Comparison of ENCODE assay signal across 22 mouse cellular contexts in genomic region chr4:152428259-152428658, GRCm38 (mm10). TPM values are rescaled to one million over a fixed set of nuclear protein-coding genes. Genes with fewer than 3 reads are reported as not detected.
DNase-seq lines count a peak whose midpoint lies in the region; ATAC-seq and TF ChIP-seq lines count a peak whose summit lies in the region.
"Had no signal": no experiment of that assay in that cellular context is flagged by ENCODE, and none has a peak within 500 bp of the region (broad histone marks: within the 10 kb centered on the region; RNA-seq: fewer than 3 reads in every experiment).

No protein-coding gene starts in this region.

- peak; percentile 54 for TF ChIP-seq EP300 in CH12.LX (IDR thresholded peaks at IDR 0.05; ENCODE audit: low read length)

- peaks cover 12% of the 10 kb centered on the region for H3K4me1 ChIP-seq in midbrain, embryonic 10.5 days
- H3K4me1 ChIP-seq in midbrain, embryonic 14.5 days (ENCODE audit: control insufficient read depth, insufficient read depth, low read length), result no peaks in the 10 kb centered on the region
- peaks cover 6 to 28% of the 10 kb centered on the region in 2 experiments for H3K4me1 ChIP-seq in CH12.LX (ENCODE audit: control insufficient read depth in 1 of 2, insufficient read depth in 2 of 2)
- H3K4me1 ChIP-seq: heart, embryonic 15.5 days; liver, embryonic 15.5 days had no signal

- H3K36me3 ChIP-seq in midbrain, embryonic 10.5 days, result no peaks in the 10 kb centered on the region
- H3K36me3 ChIP-seq in midbrain, embryonic 14.5 days (ENCODE audit: control insufficient read depth, insufficient read depth, low read length), result no peaks in the 10 kb centered on the region
- peaks cover 55 to 98% of the 10 kb centered on the region in 2 experiments for H3K36me3 ChIP-seq in CH12.LX (replicated peaks in 1 of 2; ENCODE audit: control insufficient read depth in 1 of 2, insufficient read depth in 1 of 2, low read length in 1 of 2)
- H3K36me3 ChIP-seq: embryonic facial prominence, embryonic 13.5 days; heart, embryonic 15.5 days; hindbrain, embryonic 12.5 days; kidney, embryonic 15.5 days; liver, embryonic 15.5 days had no signal

- no peak; the same call in 1 of the 2 replicates for TF ChIP-seq RAD21 in CH12.LX (IDR thresholded peaks at IDR 0.05; ENCODE audit: low read depth, low read length)

- H3K4me3 ChIP-seq in midbrain, embryonic 10.5 days, result no peak overlapping the region
- no peak overlapping the region for H3K4me3 ChIP-seq in midbrain, embryonic 14.5 days (replicated peaks; ENCODE audit: low read depth, low read length)
- no peak overlapping the region for H3K4me3 ChIP-seq in CH12.LX (replicated peaks in 1 of 3; ENCODE audit: low read depth in 2 of 3, low read length in 2 of 3, poor library complexity in 1 of 3)
- H3K4me3 ChIP-seq: embryonic facial prominence, embryonic 13.5 days; gastrocnemius, adult 2 months; heart, embryonic 15.5 days; hindbrain, embryonic 12.5 days; kidney, embryonic 15.5 days; liver, embryonic 15.5 days had no signal

- no peaks in the 10 kb centered on the region for H3K9me3 ChIP-seq in midbrain, embryonic 10.5 days (replicated peaks)
- H3K9me3 ChIP-seq in midbrain, embryonic 14.5 days (ENCODE audit: control insufficient read depth, low read length), result no peaks in the 10 kb centered on the region
- peaks cover 7% of the 10 kb centered on the region for H3K9me3 ChIP-seq in CH12.LX (replicated peaks; ENCODE audit: low read length)
- H3K9me3 ChIP-seq: embryonic facial prominence, embryonic 13.5 days; heart, embryonic 15.5 days; hindbrain, embryonic 12.5 days; liver, embryonic 15.5 days had no signal

- H3K27me3 ChIP-seq in midbrain, embryonic 10.5 days (ENCODE audit: low read depth, poor library complexity, severe bottlenecking), result peaks cover 3% of the 10 kb centered on the region; the same call in 1 of the 2 replicates
- H3K27me3 ChIP-seq in midbrain, embryonic 14.5 days (ENCODE audit: control insufficient read depth, insufficient read depth, low read length), result no peaks in the 10 kb centered on the region
- no peaks in the 10 kb centered on the region for H3K27me3 ChIP-seq in CH12.LX (replicated peaks)
- H3K27me3 ChIP-seq: heart, embryonic 15.5 days; kidney, embryonic 15.5 days; liver, embryonic 15.5 days; Patski had no signal

- dilution Hi-C loops in CH12.LX (cut with MboI; ENCODE audit: extremely low pct_ligation_motif_present, extremely low pct_unique_long_range_greater_than_20kb, low sequenced_read_pairs), result no loop called here

- TF ChIP-seq CTCF in CH12.LX (conservative IDR thresholded peaks at IDR 0.05 in 1 of 2, IDR thresholded peaks at IDR 0.05 in 1 of 2; ENCODE audit: low read depth in 2 of 2, low read length in 2 of 2), result peak in 1 of 2 experiments; percentile 39; a peak in 2 of 4 replicates

- ATAC-seq in midbrain, embryonic 14.5 days (ENCODE audit: low FRiP score, low TSS enrichment), result no peak
- peak; percentile 41 for ATAC-seq in granulocyte monocyte progenitor cell, adult 5-6 weeks (replicated peaks; ENCODE audit: poor library complexity, severe bottlenecking)
- ATAC-seq: activated CD4-positive, CD25-positive, alpha-beta regulatory T cell, adult 4 months; intestine, embryonic 16.5 days; Patski had no signal

- no peaks in the 10 kb centered on the region for H3K79me2 ChIP-seq in CH12.LX (replicated peaks; ENCODE audit: control insufficient read depth, extremely low read depth, insufficient read depth, poor library complexity, severe bottlenecking)

- no peak overlapping the region for H3K4me2 ChIP-seq in midbrain, embryonic 14.5 days (ENCODE audit: low read length)
- no peak overlapping the region for H3K4me2 ChIP-seq in CH12.LX (ENCODE audit: insufficient read depth, low read depth, poor library complexity, severe bottlenecking)
- H3K4me2 ChIP-seq: embryonic facial prominence, embryonic 13.5 days; heart, embryonic 15.5 days; hindbrain, embryonic 12.5 days; kidney, embryonic 15.5 days; liver, embryonic 15.5 days had no signal

- peak; percentile 48 to 55 for DNase-seq in frontal cortex, postnatal 36 days (ENCODE audit: low spot score in 2 of 2)
- DNase-seq in frontal cortex, postnatal 10 days (ENCODE audit: low spot score in 2 of 2), result no peak
- no peak for DNase-seq in midbrain, embryonic 10.5 days (ENCODE audit: low spot score)
- DNase-seq in midbrain, embryonic 14.5 days, result no peak
- DNase-seq in CH12.LX (ENCODE audit: extremely low read depth), result peak; percentile 44
- DNase-seq in thymus, postnatal 36 days, result no peak
- DNase-seq: adrenal gland, postnatal 25 days; cerebellum, adult 2 months; gastrocnemius, adult 2 months; heart, adult 18-20 months; lung, postnatal 10 days; right cerebral cortex, postnatal 14 days; thymus, adult 2 months had no signal

- in situ Hi-C loops in CH12.LX (cut with MboI; ENCODE audit: low pct_ligation_motif_present, low pct_unique_long_range_greater_than_20kb, low sequenced_read_pairs), result no loop called here

- TF ChIP-seq POLR2A in CH12.LX (IDR thresholded peaks at IDR 0.05; ENCODE audit: low read depth, low read length), result no peak

- H3K9ac ChIP-seq in midbrain, embryonic 14.5 days (replicated peaks; ENCODE audit: low read length), result no peak overlapping the region
- H3K9ac ChIP-seq in CH12.LX (ENCODE audit: insufficient read depth, low read depth), result no peak overlapping the region
- H3K9ac ChIP-seq: embryonic facial prominence, embryonic 13.5 days; heart, embryonic 15.5 days; hindbrain, embryonic 12.5 days; kidney, embryonic 15.5 days; liver, embryonic 15.5 days had no signal

- WGBS in midbrain, embryonic 10.5 days, result 50% methylated on average over 8 of the region's 8 CpGs
- 56% methylated on average over 8 of the region's 8 CpGs for WGBS in midbrain, embryonic 14.5 days

- H3K27ac ChIP-seq in midbrain, embryonic 10.5 days (replicated peaks), result 0 out of 2 replicates have a peak overlapping the region, but pooled peaks have one; percentile 33
- H3K27ac ChIP-seq in midbrain, embryonic 14.5 days (replicated peaks; ENCODE audit: low read depth, low read length), result no peak overlapping the region
- peak overlapping the region; percentile 16; the same call in 1 of the 2 replicates for H3K27ac ChIP-seq in CH12.LX (ENCODE audit: insufficient read depth, low read depth)
- H3K27ac ChIP-seq: embryonic facial prominence, embryonic 13.5 days; gastrocnemius, adult 2 months; heart, embryonic 15.5 days; hindbrain, embryonic 12.5 days; kidney, embryonic 15.5 days; liver, embryonic 15.5 days had no signal

TF ChIP-seq in CH12.LX, 34 proteins besides CTCF, POLR2A, EP300 and RAD21:
- no peak for TF ChIP-seq UBTF (IDR thresholded peaks at IDR 0.05; ENCODE audit: low read depth, low read length)
- TF ChIP-seq USF2 (conservative IDR thresholded peaks at IDR 0.05; ENCODE audit: low read depth, low read length), result no peak
- TF ChIP-seq ELF1 (IDR thresholded peaks at IDR 0.05; ENCODE audit: low read depth, low read length), result no peak
- no peak for TF ChIP-seq PAX5 (IDR thresholded peaks at IDR 0.05; ENCODE audit: low read length)
- TF ChIP-seq USF1 (IDR thresholded peaks at IDR 0.05; ENCODE audit: low read depth, low read length), result no peak
- no peak for TF ChIP-seq ZNF384 (IDR thresholded peaks at IDR 0.05; ENCODE audit: low read depth, low read length)
- TF ChIP-seq JUND (conservative IDR thresholded peaks at IDR 0.05; ENCODE audit: low read depth, low read length), result no peak
- TF ChIP-seq ZC3H11A (IDR thresholded peaks at IDR 0.05; ENCODE audit: low read depth, low read length), result no peak
- TF ChIP-seq CHD1 (IDR thresholded peaks at IDR 0.05; ENCODE audit: low read depth, low read length), result no peak
- no peak for TF ChIP-seq NRF1 (IDR thresholded peaks at IDR 0.05; ENCODE audit: low read depth, low read length)
- TF ChIP-seq ETS1 (conservative IDR thresholded peaks at IDR 0.05; ENCODE audit: low read depth, low read length), result no peak
- no peak for TF ChIP-seq SMC3 (IDR thresholded peaks at IDR 0.05; ENCODE audit: low read depth, low read length)
- TF ChIP-seq IRF4 (IDR thresholded peaks at IDR 0.05; ENCODE audit: low read depth, low read length), result peak; percentile 79
- peak; percentile 52; the same call in 1 of the 2 replicates for TF ChIP-seq TCF12 (IDR thresholded peaks at IDR 0.05; ENCODE audit: low read depth, low read length)
- TF ChIP-seq JUN (IDR thresholded peaks at IDR 0.05; ENCODE audit: insufficient read depth, low read depth, low read length), result no peak
- TF ChIP-seq ZKSCAN1 (IDR thresholded peaks at IDR 0.05; ENCODE audit: borderline replicate concordance, low read depth, low read length), result no peak

RNA-seq across cellular contexts. Expression of gene Nphp4, which starts 48.2 kb away (rescaled TPM):
- polyA plus RNA-seq in midbrain, embryonic 10.5 days (2016; fragmentation: Nextera tagmentation; extraction: Ambion mirVana), result 7.8 and 8.2 TPM in 2 replicates
- 5.9 and 6.0 TPM in 2 replicates for polyA plus RNA-seq in midbrain, embryonic 14.5 days (2014; fragmentation: Nextera tagmentation; extraction: Ambion mirVana)
- 0.29 and 0.68 TPM in 2 replicates for total RNA-seq in CH12.LX (2012; rRNA removed)
- total RNA-seq in CH12.LX (2014; rRNA removed), result 0.15 TPM in 1 of 2 replicates, not detected in the other
- 0.09 TPM in 1 of 2 replicates, not detected in the other for polyA plus RNA-seq in CH12.LX (2012; ENCODE audit: insufficient read length, low read depth)
- 0.77 and 3.7 TPM in 2 replicates for total RNA-seq in granulocyte monocyte progenitor cell, adult 5-6 weeks (2014; fragmentation: Nextera tagmentation)
- 0.17 and 0.31 TPM in 2 replicates for total RNA-seq in granulocyte monocyte progenitor cell, adult 5-6 weeks (2017)

RNA-seq across cellular contexts. Expression of gene Kcnab2, which starts 49.4 kb away (rescaled TPM):
- polyA plus RNA-seq in midbrain, embryonic 10.5 days (2016; fragmentation: Nextera tagmentation; extraction: Ambion mirVana), result 12.2 and 17.3 TPM in 2 replicates
- polyA plus RNA-seq in midbrain, embryonic 14.5 days (2014; fragmentation: Nextera tagmentation; extraction: Ambion mirVana), result 23.6 and 26.9 TPM in 2 replicates
- total RNA-seq in CH12.LX (2012; rRNA removed) (56.3 and 58.3 TPM in 2 replicates), CH12.LX (2014; rRNA removed) (35.3 and 35.7 TPM in 2 replicates)
- polyA plus RNA-seq in CH12.LX (2012; ENCODE audit: insufficient read length, low read depth), result 95.8 and 116 TPM in 2 replicates
- total RNA-seq in granulocyte monocyte progenitor cell, adult 5-6 weeks (2014; fragmentation: Nextera tagmentation), result 84.3 and 85.6 TPM in 2 replicates
- total RNA-seq in granulocyte monocyte progenitor cell, adult 5-6 weeks (2017), result 67.3 and 72.3 TPM in 2 replicates

Comparison
In these comparisons a context has a peak if more than half of its experiments do, and no peak if none do; other contexts are left out.
1. DNase-seq: peak in frontal cortex, postnatal 36 days (2 of 2) and CH12.LX (single experiment); none in frontal cortex, postnatal 10 days (0 of 2), midbrain, embryonic 10.5 days (single experiment), midbrain, embryonic 14.5 days (single experiment) and thymus, postnatal 36 days (0 of 2).